Comparison of ENCODE assay signal across 25 mouse cellular contexts in the genomic region with DNA sequence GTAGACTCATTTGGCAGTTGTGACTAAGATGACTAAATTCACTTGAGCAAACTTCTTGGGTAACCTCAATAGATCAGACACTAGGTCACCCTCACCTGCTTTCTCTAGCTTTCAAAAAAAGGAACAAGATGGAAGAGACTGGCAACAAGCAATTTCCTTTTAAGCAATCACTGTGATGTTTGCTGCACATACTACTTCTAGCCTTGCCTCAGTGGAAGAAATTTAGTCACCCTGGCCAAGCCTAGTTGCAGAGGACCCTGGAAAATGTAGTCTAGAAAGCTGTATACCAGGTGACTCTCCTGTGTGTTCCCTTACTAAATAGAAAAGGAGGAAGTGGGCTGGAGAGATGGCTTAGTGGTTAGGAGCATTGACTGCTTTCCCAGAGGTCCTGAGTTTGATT. TPM values are rescaled to one million over a fixed set of nuclear protein-coding genes. Genes with fewer than 3 reads are reported as not detected.
DNase-seq lines count a peak whose midpoint lies in the region; ATAC-seq lines count a peak whose summit lies in the region.
"Had no signal": no experiment of that assay in that cellular context is flagged by ENCODE, and none has a peak within 500 bp of the region (broad histone marks: within the 10 kb centered on the region; RNA-seq: fewer than 3 reads in every experiment).

No protein-coding gene starts in this region.

- H3K4me1 ChIP-seq in kidney, embryonic 15.5 days, result peaks cover 15% of the 10 kb centered on the region; the same call in 1 of the 2 replicates
- H3K4me1 ChIP-seq in forebrain, embryonic 10.5 days, result peaks cover 12% of the 10 kb centered on the region
- H3K4me1 ChIP-seq: embryonic facial prominence, embryonic 12.5 days; forebrain, embryonic 12.5 days had no signal

- H3K27ac ChIP-seq in kidney, embryonic 15.5 days, result no peak overlapping the region
- H3K27ac ChIP-seq in forebrain, embryonic 10.5 days, result no peak overlapping the region
- H3K27ac ChIP-seq: embryonic facial prominence, embryonic 10.5 days; embryonic facial prominence, embryonic 12.5 days; forebrain, embryonic 12.5 days had no signal

- H3K4me3 ChIP-seq in kidney, embryonic 15.5 days (replicated peaks), result no peak overlapping the region
- H3K4me3 ChIP-seq in forebrain, embryonic 10.5 days, result no peak overlapping the region
- H3K4me3 ChIP-seq: embryonic facial prominence, embryonic 10.5 days; embryonic facial prominence, embryonic 12.5 days; forebrain, embryonic 12.5 days had no signal

- peak; percentile 73 for DNase-seq in 416B (ENCODE audit: low read depth)
- DNase-seq in lung, adult 18-20 months, result no peak
- no peak for DNase-seq in forebrain, embryonic 10.5 days (ENCODE audit: extremely low spot score, low spot score)
- DNase-seq: adrenal gland, adult 2 months; adrenal gland, postnatal 10 days; adrenal gland, postnatal 25 days; cerebellum, adult 11 months; cerebellum, adult 18-20 months; cerebellum, adult 8-10 months; cerebellum, adult 9-11 months; cerebellum, postnatal 14 days; cerebellum, postnatal 36 days had no signal

- no peaks in the 10 kb centered on the region for H3K27me3 ChIP-seq in kidney, embryonic 15.5 days
- H3K27me3 ChIP-seq in forebrain, embryonic 10.5 days (ENCODE audit: poor library complexity, severe bottlenecking), result peaks cover 2% of the 10 kb centered on the region; the same call in 1 of the 2 replicates
- H3K27me3 ChIP-seq: embryonic facial prominence, embryonic 12.5 days had no signal

- H3K4me2 ChIP-seq in kidney, embryonic 15.5 days, result no peak overlapping the region
- H3K4me2 ChIP-seq: embryonic facial prominence, embryonic 12.5 days; forebrain, embryonic 12.5 days had no signal

- peak; percentile 88 for ATAC-seq in granulocyte monocyte progenitor cell, adult 5-6 weeks (replicated peaks; ENCODE audit: poor library complexity, severe bottlenecking)
- ATAC-seq in megakaryocyte progenitor cell, adult 5-6 weeks (replicated peaks; ENCODE audit: poor library complexity), result peak; percentile 76
- no peak for ATAC-seq in kidney, embryonic 15.5 days (replicated peaks; ENCODE audit: low FRiP score)
- ATAC-seq: forebrain, embryonic 14.5 days; forebrain, embryonic 16.5 days had no signal

- H3K9ac ChIP-seq in kidney, embryonic 15.5 days, result no peak overlapping the region
- H3K9ac ChIP-seq: embryonic facial prominence, embryonic 12.5 days; forebrain, embryonic 12.5 days had no signal

- no peaks in the 10 kb centered on the region for H3K9me3 ChIP-seq in kidney, embryonic 15.5 days (replicated peaks)
- no peaks in the 10 kb centered on the region for H3K9me3 ChIP-seq in forebrain, embryonic 10.5 days
- H3K9me3 ChIP-seq: embryonic facial prominence, embryonic 10.5 days; embryonic facial prominence, embryonic 12.5 days; forebrain, embryonic 12.5 days had no signal

- peaks cover 44% of the 10 kb centered on the region for H3K36me3 ChIP-seq in kidney, embryonic 15.5 days
- no peaks in the 10 kb centered on the region for H3K36me3 ChIP-seq in forebrain, embryonic 10.5 days (replicated peaks)
- H3K36me3 ChIP-seq: embryonic facial prominence, embryonic 10.5 days; embryonic facial prominence, embryonic 12.5 days; forebrain, embryonic 12.5 days had no signal

RNA-seq across cellular contexts. Expression of gene Trim25, which starts 7.2 kb away (rescaled TPM):
- 26.9 and 32.2 TPM in 2 replicates for total RNA-seq in granulocyte monocyte progenitor cell, adult 5-6 weeks (2014; fragmentation: Nextera tagmentation)
- 14.0 and 18.4 TPM in 2 replicates for total RNA-seq in granulocyte monocyte progenitor cell, adult 5-6 weeks (2017)
- 22.8 and 28.2 TPM in 2 replicates for total RNA-seq in megakaryocyte progenitor cell, adult 5-6 weeks (2015)
- 16.7 and 21.2 TPM in 2 replicates for total RNA-seq in megakaryocyte progenitor cell, adult 5-6 weeks (2017)
- polyA plus RNA-seq in kidney, embryonic 15.5 days (2015; fragmentation: Nextera tagmentation; extraction: Ambion mirVana), result 14.5 and 16.4 TPM in 2 replicates
- polyA plus RNA-seq in forebrain, embryonic 10.5 days (2016; fragmentation: Nextera tagmentation; extraction: Ambion mirVana), result 2.1 and 2.5 TPM in 2 replicates

RNA-seq across cellular contexts. Expression of gene Coil, which starts 36.4 kb away (rescaled TPM):
- total RNA-seq in granulocyte monocyte progenitor cell, adult 5-6 weeks (2014; fragmentation: Nextera tagmentation), result 9.1 and 16.2 TPM in 2 replicates
- total RNA-seq in granulocyte monocyte progenitor cell, adult 5-6 weeks (2017), result 8.4 and 17.7 TPM in 2 replicates
- 7.6 and 10.1 TPM in 2 replicates for total RNA-seq in megakaryocyte progenitor cell, adult 5-6 weeks (2015)
- total RNA-seq in megakaryocyte progenitor cell, adult 5-6 weeks (2017), result 11.2 and 11.7 TPM in 2 replicates
- 17.2 and 18.3 TPM in 2 replicates for polyA plus RNA-seq in kidney, embryonic 15.5 days (2015; fragmentation: Nextera tagmentation; extraction: Ambion mirVana)
- 29.4 TPM in 2 replicates for polyA plus RNA-seq in forebrain, embryonic 10.5 days (2016; fragmentation: Nextera tagmentation; extraction: Ambion mirVana)

RNA-seq across cellular contexts. Expression of gene Elobl, which starts 39.7 kb away (rescaled TPM):
- not detected in 2 replicates for total RNA-seq in granulocyte monocyte progenitor cell, adult 5-6 weeks (2014; fragmentation: Nextera tagmentation)
- not detected in 2 replicates for total RNA-seq in granulocyte monocyte progenitor cell, adult 5-6 weeks (2017)
- not detected in 2 replicates for total RNA-seq in megakaryocyte progenitor cell, adult 5-6 weeks (2015)
- total RNA-seq in megakaryocyte progenitor cell, adult 5-6 weeks (2017), result not detected in 2 replicates
- not detected in 2 replicates for polyA plus RNA-seq in kidney, embryonic 15.5 days (2015; fragmentation: Nextera tagmentation; extraction: Ambion mirVana)
- polyA plus RNA-seq in forebrain, embryonic 10.5 days (2016; fragmentation: Nextera tagmentation; extraction: Ambion mirVana), result not detected in 2 replicates
- total RNA-seq: adrenal gland, adult 2 months; adrenal gland, postnatal 10 days; adrenal gland, postnatal 25 days; adrenal gland, postnatal 4 days had no signal
- polyA plus RNA-seq: brain, embryonic 14.5 days; C2C12; cortical plate, adult 2 months; embryonic facial prominence, embryonic 10.5 days; embryonic facial prominence, embryonic 12.5 days; embryonic facial prominence, embryonic 14.5 days; forebrain, embryonic 12.5 days; forebrain, embryonic 14.5 days; forebrain, embryonic 16.5 days had no signal

RNA-seq across cellular contexts. Expression of gene Scpep1, which starts 51.1 kb away (rescaled TPM):
- total RNA-seq in granulocyte monocyte progenitor cell, adult 5-6 weeks (2014; fragmentation: Nextera tagmentation), result 18.1 and 22.3 TPM in 2 replicates
- total RNA-seq in granulocyte monocyte progenitor cell, adult 5-6 weeks (2017), result 11.5 and 13.4 TPM in 2 replicates
- 25.0 and 25.4 TPM in 2 replicates for total RNA-seq in megakaryocyte progenitor cell, adult 5-6 weeks (2015)
- total RNA-seq in megakaryocyte progenitor cell, adult 5-6 weeks (2017), result 13.8 and 15.0 TPM in 2 replicates
- polyA plus RNA-seq in kidney, embryonic 15.5 days (2015; fragmentation: Nextera tagmentation; extraction: Ambion mirVana), result 128 and 130 TPM in 2 replicates
- polyA plus RNA-seq in forebrain, embryonic 10.5 days (2016; fragmentation: Nextera tagmentation; extraction: Ambion mirVana), result 72.7 and 76.2 TPM in 2 replicates
